Mouse (Mus musculus) neutrophil, adult 83 days (primary cell): ENCODE data around the gene Katna1. TPM values are rescaled to one million over a fixed set of nuclear protein-coding genes. Genes with fewer than 3 reads are reported as not detected.

Experiments
- total RNA-seq, 2 experiments: library from RNA; stranded (reverse); gene quantifications; one replicate each; pipeline ENCODE4 v1.2.4; 2023

The Katna1 gene
- total RNA-seq = 10 to 100 TPM; 33.2 to 37.0 TPM

GRCm38 (mm10) chr10:7725751-7726500, at the start of gene Katna1:
Gene Katna1 (plus strand): TSS chr10:7726000.

GRCm38 (mm10) chr10:7680731-7681301, 45.0 kb upstream of the Katna1 start, which contains the start of the genes Pcmt1 and Lats1:
Gene Pcmt1 (minus strand): TSS chr10:7681136.
Gene Lats1 (plus strand): TSS chr10:7681214.

GRCm38 (mm10) chr10:7792751-7793385, 67.1 kb downstream of the Katna1 start, which contains the start of the genes Ginm1 and Ppil4:
Gene Ginm1 (minus strand): TSS chr10:7792824.
Gene Ppil4 (plus strand): TSS chr10:7792891.

Other genes starting within 250 kb of the Katna1 start
- gene Lrp11, start 136.2 kb upstream of the Katna1 start, total RNA-seq = under 1 TPM; 0.13 to 0.24 TPM
- gene Nup43, start 58.5 kb upstream of the Katna1 start, total RNA-seq = 10 to 100 TPM in 1 of 2 experiments, 1 to 10 TPM in 1; 8.0 to 11.2 TPM
- 10 to 100 TPM; 56.1 to 62.0 TPM for gene Pcmt1, start 44.9 kb upstream of the Katna1 start, total RNA-seq
- 10 to 100 TPM; 22.9 to 23.4 TPM for gene Lats1, start 44.8 kb upstream of the Katna1 start, total RNA-seq
- 10 to 100 TPM; 20.0 to 23.7 TPM for gene Ginm1, start 66.8 kb downstream of the Katna1 start, total RNA-seq
- 10 to 100 TPM; 30.4 to 34.4 TPM for gene Ppil4, start 66.9 kb downstream of the Katna1 start, total RNA-seq
- gene Zc3h12d, start 106.5 kb downstream of the Katna1 start, total RNA-seq = 1 to 10 TPM; 3.8 to 4.1 TPM
- gene Tab2, start 230.2 kb downstream of the Katna1 start, total RNA-seq = 100 to 1,000 TPM in 1 of 2 experiments, 10 to 100 TPM in 1; 93.4 to 108 TPM